Mouse (Mus musculus): ENCODE data around the gene Cyp20a1. TPM values are rescaled to one million over a fixed set of nuclear protein-coding genes. Genes with fewer than 3 reads are reported as not detected.

Gene Cyp20a1
- total RNA-seq, 2 experiments from 2014 or later: 10.6 to 14.1 TPM

- no peak for DNase-seq
- intact Hi-C loops (cut with DNase I): no loop called here
Observed at GRCm38 (mm10) chr1:60432497-60432896, 89.4 kb downstream of the Cyp20a1 start.

Other genes starting within 250 kb of the Cyp20a1 start
- gene Carf, start 245.1 kb upstream of the Cyp20a1 start, total RNA-seq (2021): 1 to 10 TPM; 6.6 to 9.3 TPM
- 10 to 100 TPM in 1 of 2 experiments, 1 to 10 TPM in 1; 9.3 to 10.9 TPM for gene Wdr12, start 244.7 kb upstream of the Cyp20a1 start, total RNA-seq (2021)
- 10 to 100 TPM; 48.7 to 52.1 TPM for gene Nbeal1, start 162.7 kb upstream of the Cyp20a1 start, total RNA-seq (2021)
- gene Abi2, start 66.3 kb downstream of the Cyp20a1 start, total RNA-seq (2021): 10 to 100 TPM; 22.8 to 29.7 TPM
- 100 to 1,000 TPM; 155 to 156 TPM for gene Raph1, start 223.8 kb downstream of the Cyp20a1 start, total RNA-seq (2021)

Data from heart, postnatal 14 days (tissue).